Comparison of ENCODE assay signal across 9 mouse cellular contexts in the genomic region with DNA sequence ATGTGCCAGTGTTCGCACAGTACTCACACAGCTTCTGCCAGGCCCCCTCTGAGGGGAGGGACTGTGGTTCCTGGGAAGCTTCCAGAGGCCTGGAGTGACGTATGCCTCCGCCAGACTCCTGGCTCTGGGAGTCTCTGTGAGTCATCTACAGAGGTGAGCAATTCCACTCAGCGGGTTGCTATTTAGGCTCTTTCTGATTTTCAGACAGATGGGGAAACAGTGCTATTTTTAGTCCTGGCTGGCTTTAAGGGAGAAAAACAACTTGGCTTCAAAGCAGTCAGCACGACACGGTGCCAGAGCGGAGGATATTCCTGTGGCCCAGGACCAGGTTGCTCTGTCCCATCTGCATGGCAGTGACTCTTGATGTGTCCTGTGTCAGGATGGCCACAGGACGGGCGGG. TPM values are rescaled to one million over a fixed set of nuclear protein-coding genes. Genes with fewer than 3 reads are reported as not detected.
DNase-seq lines count a peak whose midpoint lies in the region; ATAC-seq and TF ChIP-seq lines count a peak whose summit lies in the region.
"Had no signal": no experiment of that assay in that cellular context is flagged by ENCODE, and none has a peak within 500 bp of the region (broad histone marks: within the 10 kb centered on the region; RNA-seq: fewer than 3 reads in every experiment).

No protein-coding gene starts in this region.

- no peaks in the 10 kb centered on the region for H3K27me3 ChIP-seq in limb, embryonic 13.5 days
- H3K27me3 ChIP-seq in limb, embryonic 10.5 days (ENCODE audit: low read depth, poor library complexity, severe bottlenecking) = no peaks in the 10 kb centered on the region
- H3K27me3 ChIP-seq in cerebellum, adult 2 months (ENCODE audit: control insufficient read depth, insufficient read depth, low read length) = no peaks in the 10 kb centered on the region

- no peak for DNase-seq in limb, embryonic 10.5 days (ENCODE audit: low spot score)
- peak; percentile 76 to 87 for DNase-seq in cerebellum, adult 2 months
- peak; percentile 95 for DNase-seq in heart, adult 11 months
- DNase-seq in layer of hippocampus, postnatal 14 days (ENCODE audit: low spot score in 2 of 2) = peak; percentile 59 to 75
- DNase-seq in right cerebral cortex, adult 2 months (ENCODE audit: low spot score in 2 of 2) = peak; percentile 82 to 86

- no peak overlapping the region for H3K4me2 ChIP-seq in limb, embryonic 13.5 days (replicated peaks)

- 60% methylated on average over 9 of the region's 9 CpGs for WGBS in limb, embryonic 13.5 days
- WGBS in limb, embryonic 10.5 days = 87% methylated on average over 9 of the region's 9 CpGs
- WGBS in cerebellum, adult 2 months = 16% methylated on average over 9 of the region's 9 CpGs

- TF ChIP-seq CTCF in cerebellum, adult 2 months (IDR thresholded peaks at IDR 0.05; ENCODE audit: borderline replicate concordance, insufficient read depth, low read depth, low read length) = no peak

- H3K4me1 ChIP-seq in limb, embryonic 13.5 days = peaks cover 15% of the 10 kb centered on the region
- peaks cover 5% of the 10 kb centered on the region; the same call in 1 of the 2 replicates for H3K4me1 ChIP-seq in limb, embryonic 10.5 days
- H3K4me1 ChIP-seq in cerebellum, adult 2 months (ENCODE audit: control insufficient read depth, insufficient read depth, low read length) = peaks cover 8% of the 10 kb centered on the region

- H3K9ac ChIP-seq in limb, embryonic 13.5 days = no peak overlapping the region

- no peaks in the 10 kb centered on the region for H3K9me3 ChIP-seq in limb, embryonic 13.5 days
- no peaks in the 10 kb centered on the region for H3K9me3 ChIP-seq in limb, embryonic 10.5 days (replicated peaks)
- H3K9me3 ChIP-seq: G1E had no signal

- no peak for TF ChIP-seq POLR2A in cerebellum, adult 2 months (IDR thresholded peaks at IDR 0.05; ENCODE audit: borderline replicate concordance, insufficient read depth, low read length)

- peak; percentile 78; the same call in 1 of the 2 replicates for ATAC-seq in limb, embryonic 13.5 days (ENCODE audit: low FRiP score, low read depth)
- no peak for ATAC-seq in erythroblast, adult 5-6 weeks (replicated peaks; ENCODE audit: low FRiP score, poor library complexity, severe bottlenecking)
- ATAC-seq in megakaryocyte, adult 5-6 weeks (ENCODE audit: poor library complexity, severe bottlenecking) = no peak

- H3K27ac ChIP-seq in limb, embryonic 13.5 days = no peak overlapping the region
- H3K27ac ChIP-seq in limb, embryonic 10.5 days = no peak overlapping the region
- no peak overlapping the region for H3K27ac ChIP-seq in cerebellum, adult 2 months (ENCODE audit: insufficient read depth, low read length)

- no peak overlapping the region for H3K4me3 ChIP-seq in limb, embryonic 13.5 days
- no peak overlapping the region for H3K4me3 ChIP-seq in limb, embryonic 10.5 days
- no peak overlapping the region for H3K4me3 ChIP-seq in cerebellum, adult 2 months (replicated peaks; ENCODE audit: insufficient read depth, low read depth, low read length)

- H3K36me3 ChIP-seq in limb, embryonic 13.5 days = no peaks in the 10 kb centered on the region; the same call in 1 of the 2 replicates
- H3K36me3 ChIP-seq in limb, embryonic 10.5 days = no peaks in the 10 kb centered on the region

RNA-seq across cellular contexts. Expression of gene Nup210, which starts 40.4 kb away (rescaled TPM):
- polyA plus RNA-seq in limb, embryonic 13.5 days (2015; fragmentation: Nextera tagmentation; extraction: Ambion mirVana) = 6.3 and 7.8 TPM in 2 replicates
- polyA plus RNA-seq in limb, embryonic 10.5 days (2016; fragmentation: Nextera tagmentation; extraction: Ambion mirVana) = 7.2 and 10.7 TPM in 2 replicates
- polyA plus RNA-seq in cerebellum, adult 2 months (2012; rRNA removed) = 16.8 and 23.1 TPM in 2 replicates
- total RNA-seq in layer of hippocampus, postnatal 14 days (2021) = 10 to 100 TPM; 26.2 to 30.0 TPM
- 45.3 and 64.8 TPM in 2 replicates for total RNA-seq in erythroblast, adult 5-6 weeks (2015; ENCODE audit: low replicate concordance)
- 56.8 and 60.8 TPM in 2 replicates for total RNA-seq in erythroblast, adult 5-6 weeks (2017; ENCODE audit: low replicate concordance)
- total RNA-seq in megakaryocyte, adult 5-6 weeks (2015) = 123 and 145 TPM in 2 replicates
- total RNA-seq in megakaryocyte, adult 5-6 weeks (2017) = 124 and 148 TPM in 2 replicates
